Mouse (Mus musculus) splenic B cell, adult 2 months (primary cell): ENCODE results near the gene A630023A22Rik.
A peak's percentile ranks its signal among the peaks of the same experiment; 100 is the strongest.

ENCODE experiments used
- DNase-seq: peaks from one replicate; pipeline ENCODE4 v3.0.0-alpha.2; 2011; ENCODE audit warnings: low read depth, low spot score
- H3K27me3 ChIP-seq: 2 replicates; pipeline ENCODE4 v1.6.1; 2012; ENCODE audit warnings: mild to moderate bottlenecking, low read length, moderate library complexity, mixed read lengths; ENCODE audit not compliant: control insufficient read depth, poor library complexity, insufficient read depth, severe bottlenecking
- H3K36me3 ChIP-seq: 2 replicates; pipeline ENCODE4 v1.6.1; 2012; ENCODE audit warnings: mild to moderate bottlenecking, low read length, moderate library complexity, mixed read lengths; ENCODE audit not compliant: control insufficient read depth, poor library complexity, insufficient read depth, severe bottlenecking

A630023A22Rik gene

DNA sequence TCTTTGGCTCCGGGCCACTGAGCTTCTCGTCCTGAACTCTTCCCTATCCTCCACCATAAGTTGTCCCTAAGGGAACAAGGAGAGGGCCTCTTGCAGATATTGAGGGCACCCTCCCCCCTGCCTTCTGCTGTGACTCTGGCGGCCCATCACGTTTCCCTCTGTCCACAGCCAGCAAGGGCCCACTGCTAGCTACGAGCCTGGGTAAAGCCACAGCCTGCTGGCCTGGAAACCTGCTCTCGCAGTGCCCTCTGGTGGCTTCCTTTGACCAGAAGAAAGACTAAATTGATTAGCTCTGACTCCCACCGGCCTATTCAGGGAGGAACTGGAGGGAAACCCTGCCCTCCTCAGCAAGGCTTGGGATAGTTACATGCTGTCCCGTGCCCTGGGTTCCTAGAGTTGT is 2.3 kb upstream of the A630023A22Rik start:
- no peaks in the 10 kb centered on the region for H3K27me3 ChIP-seq
- no peaks in the 10 kb centered on the region for H3K36me3 ChIP-seq
- DNase-seq, result no peak

DNA sequence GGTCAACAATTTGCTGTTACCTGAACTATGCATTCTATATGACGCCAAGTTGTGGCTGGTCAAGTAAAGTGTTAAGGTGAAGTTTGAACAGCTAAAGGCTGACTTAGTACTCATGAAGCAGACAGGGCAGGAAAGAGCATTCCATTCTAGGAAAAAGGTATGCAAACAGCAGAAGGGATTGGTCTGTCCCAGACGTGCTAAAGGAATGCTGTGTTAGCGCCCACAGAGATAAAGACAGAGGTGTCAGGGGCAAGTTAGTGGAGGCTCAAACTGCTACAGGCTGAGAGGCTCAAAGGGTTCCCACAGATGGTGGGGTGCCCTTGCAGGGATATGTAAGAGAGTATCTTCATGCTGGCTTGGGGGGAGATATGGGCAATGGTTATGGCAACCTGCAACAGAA is 1.3 kb upstream of the A630023A22Rik start:
- H3K36me3 ChIP-seq, result no peaks in the 10 kb centered on the region
- no peak for DNase-seq
- H3K27me3 ChIP-seq, result no peaks in the 10 kb centered on the region

DNA sequence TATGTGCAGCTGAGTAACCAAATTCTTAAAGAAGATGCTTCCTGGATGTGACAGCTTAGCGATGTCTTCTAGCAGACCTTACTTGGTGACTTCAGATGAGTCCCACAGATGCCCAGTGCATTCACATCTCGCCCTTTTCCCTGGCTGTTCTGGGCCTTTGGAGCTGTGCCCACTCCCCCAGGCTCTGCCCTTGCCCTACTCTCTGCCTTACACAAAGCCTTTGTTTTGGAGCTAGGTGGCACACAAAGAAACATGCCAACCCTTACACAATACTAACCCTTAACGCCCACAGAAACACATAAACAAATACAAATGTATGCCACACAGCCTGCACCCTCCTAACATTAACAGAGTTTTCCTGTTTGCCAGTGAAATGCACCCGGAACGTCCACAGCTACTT is 6.4 kb downstream of the A630023A22Rik start:
- no peaks in the 10 kb centered on the region for H3K27me3 ChIP-seq
- DNase-seq, result no peak
- H3K36me3 ChIP-seq, result no peaks in the 10 kb centered on the region

DNA sequence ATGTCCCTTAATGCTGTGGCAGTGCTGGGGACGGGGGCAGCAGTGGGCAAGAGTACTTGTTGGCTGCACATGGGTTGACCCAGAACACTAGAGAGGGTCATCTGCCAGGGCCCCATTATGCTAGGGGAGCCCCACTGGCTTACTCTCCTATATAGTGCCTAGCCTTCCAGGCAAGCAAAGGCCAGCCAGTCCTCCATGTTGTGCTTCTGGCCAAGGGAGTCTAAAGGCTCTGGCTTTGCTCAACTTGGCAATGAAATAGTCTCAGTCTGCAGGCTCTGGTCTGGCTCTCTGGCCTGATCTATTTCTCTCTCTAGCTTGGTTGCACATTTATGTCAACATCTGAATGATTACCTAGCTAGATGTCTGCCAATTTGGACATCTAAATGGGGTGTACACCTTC is 9.7 kb downstream of the A630023A22Rik start:
- no peaks in the 10 kb centered on the region for H3K36me3 ChIP-seq
- DNase-seq, result no peak
- H3K27me3 ChIP-seq, result no peaks in the 10 kb centered on the region

DNA sequence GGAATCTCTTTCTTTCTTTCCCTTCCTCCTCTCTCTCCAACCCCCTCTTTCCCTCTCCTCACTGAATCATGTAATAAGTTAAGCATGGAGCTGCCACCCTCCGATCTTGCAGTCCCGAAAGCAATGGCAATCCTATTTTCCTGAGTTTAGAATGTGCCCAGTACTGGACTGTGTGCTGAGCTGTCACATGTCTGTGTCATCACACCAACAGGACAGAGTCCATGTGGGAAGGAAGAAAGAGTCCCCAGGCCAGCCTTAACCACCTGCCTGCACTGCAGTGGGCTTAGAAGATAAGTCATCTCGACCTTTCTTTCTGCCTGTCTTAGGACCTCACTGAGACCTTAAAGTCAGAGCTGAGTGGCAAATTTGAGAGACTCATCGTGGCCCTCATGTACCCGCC is 11.1 kb downstream of the A630023A22Rik start:
- Histone ChIP-seq H3K36me3 (no peaks in the 10 kb centered on the region), H3K27me3 (no peaks in the 10 kb centered on the region)
- no peak for DNase-seq

DNA sequence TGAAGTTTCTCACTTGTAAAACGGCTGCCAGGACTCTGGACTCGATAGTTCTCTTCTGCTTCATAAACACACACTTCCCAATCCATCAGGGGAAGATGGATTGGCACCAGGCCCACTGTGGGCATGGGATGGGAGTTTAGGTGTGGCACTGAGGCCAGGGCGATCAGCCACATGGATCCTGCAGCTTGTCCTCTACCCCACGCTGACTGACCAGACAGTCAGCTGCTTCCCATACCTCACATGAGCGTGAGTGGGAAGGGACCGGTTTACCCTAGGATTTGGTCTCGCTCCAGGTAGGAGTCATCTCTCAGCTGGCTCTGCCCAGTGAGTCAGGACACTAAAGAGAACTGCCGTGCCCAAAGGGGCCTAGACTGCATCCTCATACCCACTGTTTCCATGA is 12.8 kb downstream of the A630023A22Rik start:
- DNase-seq, result no peak
- Histone ChIP-seq H3K36me3 (no peaks in the 10 kb centered on the region), H3K27me3 (no peaks in the 10 kb centered on the region)

DNA sequence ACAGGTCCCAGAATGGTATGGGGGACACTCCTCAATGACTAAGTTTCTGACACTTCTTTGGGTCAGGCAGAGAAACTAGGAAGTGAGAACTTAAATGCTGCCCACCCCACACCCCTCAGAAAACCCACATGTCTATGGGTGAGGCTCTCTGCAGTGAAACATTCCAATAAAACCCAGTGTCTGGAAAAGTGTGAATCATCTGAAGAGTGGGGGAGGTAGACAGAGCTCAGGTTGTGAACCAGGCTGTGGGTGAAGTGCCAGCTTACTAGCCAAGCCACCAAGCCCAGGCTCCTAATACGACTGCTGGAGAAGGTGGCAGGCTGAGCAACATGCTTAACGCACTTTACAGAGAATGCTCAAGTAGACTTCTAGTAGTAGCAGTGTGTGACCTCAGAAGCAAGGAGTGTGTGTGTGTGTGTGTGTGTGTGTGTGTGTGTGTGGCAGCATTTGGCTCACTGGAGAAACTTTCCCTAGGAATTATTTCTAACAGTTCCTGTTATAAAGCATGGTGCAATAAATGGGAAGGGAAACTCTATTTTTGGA is 14.6 kb downstream of the A630023A22Rik start:
- Histone ChIP-seq H3K36me3 (no peaks in the 10 kb centered on the region), H3K27me3 (no peaks in the 10 kb centered on the region)
- DNase-seq, result no peak

DNA sequence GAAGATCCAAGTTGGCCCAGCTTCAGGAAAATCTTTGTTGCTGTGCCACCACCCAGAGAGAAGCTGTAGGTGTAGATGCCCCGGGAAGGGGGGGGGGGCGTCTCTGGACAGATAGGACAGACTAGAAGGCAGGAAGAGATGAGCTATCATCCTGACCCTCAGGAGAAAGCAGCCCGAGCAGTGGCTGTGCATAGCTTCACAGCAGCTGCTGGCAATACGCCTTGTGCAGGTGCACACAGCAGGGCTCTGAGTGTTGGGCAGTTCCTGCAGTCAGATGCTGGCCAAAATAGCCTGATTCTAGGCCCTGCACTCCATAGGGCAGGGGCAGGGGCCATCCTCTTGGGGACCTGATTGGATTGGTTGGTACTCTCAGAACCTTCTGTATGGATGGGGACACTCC is 15.7 kb downstream of the A630023A22Rik start:
- Histone ChIP-seq H3K27me3 (no peaks in the 10 kb centered on the region), H3K36me3 (no peaks in the 10 kb centered on the region)
- no peak for DNase-seq

DNA sequence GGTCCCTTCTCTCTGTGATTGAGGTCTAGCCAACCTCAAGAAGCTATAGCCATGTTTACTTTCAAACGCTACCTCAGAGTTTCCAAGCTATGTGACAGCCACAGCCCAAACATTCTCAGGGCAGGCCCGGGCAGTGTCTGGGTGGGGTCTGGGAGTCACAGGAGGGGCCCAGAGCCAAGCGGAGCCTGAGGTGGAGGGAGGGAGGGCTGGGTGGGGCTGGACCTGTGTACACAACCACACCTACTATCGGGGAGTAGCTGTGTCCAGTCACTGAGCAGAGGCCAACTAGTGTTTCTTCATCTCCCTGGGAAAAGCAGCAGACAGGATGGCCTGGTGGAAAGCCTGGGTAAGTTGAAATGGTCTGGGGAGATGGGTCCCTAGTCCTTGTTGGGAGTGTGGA is 16.8 kb downstream of the A630023A22Rik start, which contains the start of gene Anxa8:
TSS of gene Anxa8 (plus strand) at position 251 of the 400 bp plus-strand sequence.
- no peak for DNase-seq

DNA sequence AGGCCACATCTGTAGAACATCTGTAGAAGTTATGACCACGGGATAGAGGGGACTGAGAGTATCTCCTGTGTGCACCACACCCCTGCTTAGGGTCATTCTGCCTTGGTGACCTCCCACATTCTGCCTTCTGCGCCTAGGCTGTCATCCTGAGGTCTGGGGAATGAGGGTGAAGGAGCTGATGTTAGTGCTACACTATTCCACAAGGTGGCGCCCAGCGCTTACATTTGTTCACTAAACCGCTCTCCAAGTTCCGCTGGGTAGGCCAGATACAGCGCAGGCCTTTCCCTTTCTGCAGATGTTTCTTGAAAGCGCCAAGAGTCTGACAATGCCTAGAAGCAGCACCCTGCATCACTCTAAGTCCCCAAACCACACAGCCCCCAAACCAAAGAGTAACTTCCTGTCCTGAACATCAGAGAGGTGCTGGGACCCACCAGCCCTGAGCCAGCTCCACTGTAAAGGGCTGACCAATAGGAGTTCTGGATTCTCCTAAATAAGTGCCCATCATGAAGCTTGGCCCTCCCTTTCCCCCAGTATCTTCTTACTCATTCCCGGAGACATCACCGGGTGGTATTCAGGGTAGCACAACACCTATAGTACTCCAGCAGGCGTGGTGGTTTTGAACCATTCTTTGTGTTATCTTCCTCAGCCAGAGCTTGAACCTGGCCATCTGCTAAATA is 22.1 kb downstream of the A630023A22Rik start:
- H3K27me3 ChIP-seq, result no peaks in the 10 kb centered on the region
- peak; percentile 38 for DNase-seq

More for the DNA sequence above, 16.8 kb downstream of the A630023A22Rik start, which contains the start of gene Anxa8:
- Histone ChIP-seq H3K36me3 (no peaks in the 10 kb centered on the region), H3K27me3 (no peaks in the 10 kb centered on the region)

DNA sequence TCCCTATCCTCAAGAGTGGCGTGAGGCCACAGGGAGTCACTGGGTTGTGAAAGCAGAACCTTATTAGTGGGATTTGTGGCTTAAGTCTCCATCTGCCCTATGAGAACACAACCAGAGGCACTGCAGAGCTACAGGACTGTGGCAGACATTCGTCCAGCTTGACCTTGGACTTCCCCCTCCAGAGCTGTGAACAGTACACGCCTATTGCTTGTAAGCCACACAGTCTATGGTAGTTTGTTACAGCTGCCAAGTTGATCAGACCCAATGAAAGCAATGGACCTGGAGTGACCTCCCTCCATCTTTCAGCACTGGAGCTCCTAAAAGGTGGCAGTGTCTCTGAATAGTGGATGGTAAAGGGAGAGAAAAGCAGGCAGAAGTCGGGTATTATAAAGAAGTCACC is 24.3 kb downstream of the A630023A22Rik start:
- Histone ChIP-seq H3K27me3 (no peaks in the 10 kb centered on the region), H3K36me3 (no peaks in the 10 kb centered on the region)
- no peak for DNase-seq

More for the DNA sequence above, 22.1 kb downstream of the A630023A22Rik start:
- H3K36me3 ChIP-seq, result no peaks in the 10 kb centered on the region

DNA sequence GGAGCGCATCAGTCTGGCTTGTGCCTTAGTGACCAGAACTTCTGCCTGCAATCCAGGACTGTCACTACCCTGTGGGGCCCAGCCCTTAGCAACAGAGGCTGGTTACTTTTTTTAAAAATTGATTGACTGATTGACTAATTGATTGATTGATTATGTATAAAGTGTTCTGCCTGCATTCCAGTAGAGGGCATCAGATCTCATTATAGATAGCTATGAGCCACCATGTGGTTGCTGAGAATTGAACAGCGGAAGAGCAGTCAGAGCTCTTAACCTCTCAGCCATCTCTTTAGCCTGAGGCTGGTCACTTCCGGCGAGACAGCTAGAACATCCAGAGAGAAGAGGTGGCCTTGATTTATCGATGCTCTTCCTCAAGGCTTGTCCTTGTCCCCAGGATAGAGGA is 25.3 kb downstream of the A630023A22Rik start:
- DNase-seq, result no peak
- Histone ChIP-seq H3K36me3 (no peaks in the 10 kb centered on the region), H3K27me3 (no peaks in the 10 kb centered on the region)

DNA sequence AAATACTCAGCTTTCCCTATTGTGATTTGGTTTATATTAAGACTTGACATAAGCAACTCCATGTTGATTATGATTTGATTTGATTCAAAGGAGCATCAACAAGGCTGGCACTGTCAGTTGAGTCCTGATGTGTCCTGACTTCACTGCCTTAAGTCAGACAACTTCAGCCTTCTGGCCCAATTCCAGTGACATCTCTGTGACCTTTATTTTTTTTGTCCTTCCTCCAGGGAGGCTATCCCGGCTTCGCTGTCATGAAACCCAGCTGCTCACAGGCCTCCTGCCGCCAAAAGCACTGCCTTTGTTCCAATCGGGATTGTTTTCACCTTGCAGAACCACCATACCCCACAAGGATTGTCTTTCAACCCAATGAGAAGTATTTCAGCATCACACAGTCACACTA is 27.2 kb downstream of the A630023A22Rik start:
- no peaks in the 10 kb centered on the region for H3K27me3 ChIP-seq
- no peaks in the 10 kb centered on the region for H3K36me3 ChIP-seq
- DNase-seq, result no peak

DNA sequence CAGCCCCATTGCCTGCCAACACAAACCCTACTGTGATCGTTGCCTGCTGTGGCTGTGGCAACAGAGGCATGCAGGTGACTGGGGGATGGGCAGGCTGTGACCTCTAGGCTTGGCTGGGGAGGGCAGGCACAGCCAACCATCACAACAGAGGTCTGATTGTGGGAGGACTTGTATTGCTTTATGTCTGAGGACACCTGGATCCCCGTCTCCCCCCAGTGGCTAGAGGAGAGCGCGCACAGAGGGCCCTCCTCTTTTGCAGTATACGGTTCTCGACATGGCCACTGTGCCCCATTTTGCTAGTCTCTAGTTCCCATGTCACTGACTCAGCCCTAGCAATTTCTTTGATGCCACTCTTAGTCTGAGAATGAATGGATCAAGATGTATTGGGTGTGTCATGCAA is 30.9 kb downstream of the A630023A22Rik start:
- no peak for DNase-seq
- H3K27me3 ChIP-seq, result no peaks in the 10 kb centered on the region

DNA sequence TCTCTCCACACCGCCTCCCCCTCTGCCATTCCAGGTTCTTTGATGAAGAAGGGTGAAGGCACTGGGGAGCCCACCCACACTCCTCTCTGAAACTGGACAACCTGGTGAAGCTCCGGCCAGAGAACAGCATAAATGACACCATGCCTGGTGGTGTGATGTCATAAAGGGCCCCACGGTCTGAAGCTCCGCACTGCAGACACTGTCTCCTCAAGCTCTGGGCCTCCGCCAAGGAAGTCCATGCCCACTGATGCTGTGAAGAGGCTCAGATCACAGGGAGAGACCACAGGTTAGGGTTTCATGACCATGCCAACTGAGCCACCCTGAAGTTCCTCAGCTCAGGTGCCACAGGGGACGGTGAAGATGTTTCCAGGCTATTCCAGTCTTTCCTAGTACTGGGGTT is 50.0 kb downstream of the A630023A22Rik start, which contains the start of gene Antxrl:
TSS of gene Antxrl (plus strand) at position 192 of the 400 bp plus-strand sequence.
- no peak for DNase-seq
- H3K27me3 ChIP-seq, result no peaks in the 10 kb centered on the region
- no peaks in the 10 kb centered on the region for H3K36me3 ChIP-seq

More for the DNA sequence above, 30.9 kb downstream of the A630023A22Rik start:
- H3K36me3 ChIP-seq, result no peaks in the 10 kb centered on the region
